ENCODE assay signal across 10 mouse cellular contexts in the genomic region with DNA sequence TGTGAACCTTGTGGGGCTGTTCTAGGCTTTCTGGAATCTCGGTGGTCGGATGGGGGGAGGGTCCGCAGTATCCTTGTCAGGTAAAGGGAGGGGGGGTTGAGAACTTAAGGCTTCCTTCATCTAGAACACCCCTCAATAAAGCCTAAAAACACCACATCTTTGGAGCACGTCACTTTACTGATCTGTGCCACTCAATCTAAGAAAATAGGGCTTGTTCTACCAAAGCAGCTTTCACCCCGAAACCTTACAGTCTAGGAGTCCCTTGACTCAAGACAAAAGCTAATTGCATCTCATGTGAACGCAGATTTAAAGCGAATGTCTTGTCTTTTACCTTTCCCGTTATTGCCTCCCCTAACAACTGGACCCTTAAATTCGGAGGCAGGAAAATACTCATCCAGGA. TPM values are rescaled to one million over a fixed set of nuclear protein-coding genes. Genes with fewer than 3 reads are reported as not detected.
DNase-seq lines count a peak whose midpoint lies in the region; TF ChIP-seq lines count a peak whose summit lies in the region.
"Had no signal": no experiment of that assay in that cellular context is flagged by ENCODE, and none has a peak within 500 bp of the region (broad histone marks: within the 10 kb centered on the region; RNA-seq: fewer than 3 reads in every experiment).

No protein-coding gene starts in this region.

- no peak overlapping the region for H3K27ac ChIP-seq in gastrocnemius, adult 2 months
- H3K27ac ChIP-seq in bone marrow macrophage, adult 2 months (ENCODE audit: insufficient read depth, low read depth, low read length): no peak overlapping the region
- H3K27ac ChIP-seq in hindbrain, embryonic 10.5 days: no peak overlapping the region
- H3K27ac ChIP-seq in midbrain, embryonic 10.5 days (replicated peaks): no peak overlapping the region

- no peak for TF ChIP-seq POLR2A in bone marrow macrophage, adult 2 months (IDR thresholded peaks at IDR 0.05; ENCODE audit: borderline replicate concordance, low read depth, low read length)

- peaks cover 88% of the 10 kb centered on the region for H3K27me3 ChIP-seq in hindbrain, embryonic 10.5 days (ENCODE audit: insufficient read depth, poor library complexity, severe bottlenecking)
- H3K27me3 ChIP-seq in midbrain, embryonic 10.5 days (ENCODE audit: low read depth, poor library complexity, severe bottlenecking): peaks cover 91% of the 10 kb centered on the region

- intact Hi-C loops in gastrocnemius, adult 2 months (cut with DNase I): no loop called here

- H3K4me3 ChIP-seq in gastrocnemius, adult 2 months: peak overlapping the region; percentile 51
- H3K4me3 ChIP-seq in bone marrow macrophage, adult 2 months (ENCODE audit: insufficient read depth, low read length): peak overlapping the region; percentile 18
- H3K4me3 ChIP-seq in hindbrain, embryonic 10.5 days: peak overlapping the region; percentile 58
- H3K4me3 ChIP-seq in midbrain, embryonic 10.5 days: peak overlapping the region; percentile 60

- WGBS in hindbrain, embryonic 10.5 days: 4% methylated on average over 9 of the region's 9 CpGs
- 5% methylated on average over 9 of the region's 9 CpGs for WGBS in midbrain, embryonic 10.5 days

- no peak for TF ChIP-seq CTCF in gastrocnemius, adult 2 months (IDR thresholded peaks at IDR 0.05)
- TF ChIP-seq CTCF in bone marrow macrophage, adult 2 months (IDR thresholded peaks at IDR 0.05; ENCODE audit: low read depth, low read length): no peak

- no peaks in the 10 kb centered on the region for H3K36me3 ChIP-seq in hindbrain, embryonic 10.5 days
- H3K36me3 ChIP-seq in midbrain, embryonic 10.5 days: no peaks in the 10 kb centered on the region

- H3K4me1 ChIP-seq in bone marrow macrophage, adult 2 months (ENCODE audit: control insufficient read depth, insufficient read depth, low read length): peaks cover 7% of the 10 kb centered on the region
- H3K4me1 ChIP-seq in hindbrain, embryonic 10.5 days (replicated peaks): peaks cover 38% of the 10 kb centered on the region
- peaks cover 40% of the 10 kb centered on the region for H3K4me1 ChIP-seq in midbrain, embryonic 10.5 days

- no peak for DNase-seq in gastrocnemius, adult 2 months
- no peak for DNase-seq in gastrocnemius, postnatal 10 days
- no peak for DNase-seq in hindbrain, embryonic 10.5 days (ENCODE audit: low spot score)
- DNase-seq in midbrain, embryonic 10.5 days (ENCODE audit: low spot score): peak; percentile 27
- DNase-seq in ovary, adult 18-20 months (ENCODE audit: low spot score): no peak
- no peak for DNase-seq in frontal cortex, postnatal 10 days (ENCODE audit: low spot score in 2 of 2)
- no peak for DNase-seq in frontal cortex, adult 2 months (ENCODE audit: extremely low spot score in 1 of 2, low spot score in 1 of 2)
- DNase-seq: thymus, postnatal 36 days had no signal

- no peaks in the 10 kb centered on the region for H3K9me3 ChIP-seq in hindbrain, embryonic 10.5 days
- H3K9me3 ChIP-seq in midbrain, embryonic 10.5 days (replicated peaks): no peaks in the 10 kb centered on the region

RNA-seq across cellular contexts. Expression of gene Ovol2, which starts 0.5 kb away (rescaled TPM):
- not detected for total RNA-seq in gastrocnemius, adult 2 months (2021)
- total RNA-seq in gastrocnemius, postnatal 10 days (2021): not detected
- polyA plus RNA-seq in bone marrow macrophage, adult 2 months (2012; ENCODE audit: insufficient read depth, insufficient read length, missing spikeins): not detected in 2 replicates
- polyA plus RNA-seq in hindbrain, embryonic 10.5 days (2016; fragmentation: Nextera tagmentation; extraction: Ambion mirVana): 0.22 and 0.27 TPM in 2 replicates
- not detected in 2 replicates for polyA plus RNA-seq in midbrain, embryonic 10.5 days (2016; fragmentation: Nextera tagmentation; extraction: Ambion mirVana)
- polyA plus RNA-seq in frontal cortex, adult 2 months (2012; rRNA removed): 6.1 and 8.3 TPM in 2 replicates
- total RNA-seq: common myeloid progenitor, adult 5-6 weeks had no signal

RNA-seq across cellular contexts. Expression of gene Kat14, which starts 36.3 kb away (rescaled TPM):
- total RNA-seq in gastrocnemius, adult 2 months (2021): 10 to 100 TPM; 21.3 to 25.4 TPM
- 10 to 100 TPM; 21.9 to 22.3 TPM for total RNA-seq in gastrocnemius, postnatal 10 days (2021)
- 23.7 and 33.0 TPM in 2 replicates for polyA plus RNA-seq in bone marrow macrophage, adult 2 months (2012; ENCODE audit: insufficient read depth, insufficient read length, missing spikeins)
- 47.9 and 60.4 TPM in 2 replicates for polyA plus RNA-seq in hindbrain, embryonic 10.5 days (2016; fragmentation: Nextera tagmentation; extraction: Ambion mirVana)
- 58.9 and 60.1 TPM in 2 replicates for polyA plus RNA-seq in midbrain, embryonic 10.5 days (2016; fragmentation: Nextera tagmentation; extraction: Ambion mirVana)
- polyA plus RNA-seq in frontal cortex, adult 2 months (2012; rRNA removed): 33.0 TPM in 2 replicates

RNA-seq across cellular contexts. Expression of gene Pet117, which starts 36.3 kb away (rescaled TPM):
- 1 to 10 TPM; 5.2 to 8.4 TPM for total RNA-seq in gastrocnemius, adult 2 months (2021)
- 1 to 10 TPM; 3.2 to 9.1 TPM for total RNA-seq in gastrocnemius, postnatal 10 days (2021)
- 3.6 TPM in 1 of 2 replicates, not detected in the other for polyA plus RNA-seq in bone marrow macrophage, adult 2 months (2012; ENCODE audit: insufficient read depth, insufficient read length, missing spikeins)
- 0.24 TPM in 1 of 2 replicates, not detected in the other for polyA plus RNA-seq in hindbrain, embryonic 10.5 days (2016; fragmentation: Nextera tagmentation; extraction: Ambion mirVana)
- polyA plus RNA-seq in midbrain, embryonic 10.5 days (2016; fragmentation: Nextera tagmentation; extraction: Ambion mirVana): not detected in 2 replicates
- polyA plus RNA-seq in frontal cortex, adult 2 months (2012; rRNA removed): 0.76 and 1.8 TPM in 2 replicates
- total RNA-seq: common myeloid progenitor, adult 5-6 weeks had no signal
